Mouse (Mus musculus) heart, postnatal 0 days (tissue): ENCODE data around the gene Ackr2. TPM values are rescaled to one million over a fixed set of nuclear protein-coding genes. Genes with fewer than 3 reads are reported as not detected.

ENCODE experiments used
- ATAC-seq: fragments of 200-750 bp; cut with Nextera tagmentation; 2 replicates; pipeline ENCODE4 v1.8.0; 2017; ENCODE audit warnings: low read depth, moderate number of reproducible peaks, moderate library complexity; ENCODE audit not compliant: insufficient read depth
- DNase-seq: peaks from one replicate; pipeline ENCODE4 v3.0.0-alpha.2; 2016; ENCODE audit warnings: low spot score
- H3K27ac ChIP-seq: fragments of 300-500 bp; sonication (generic); 2 replicates; pipeline ENCODE4 v1.5.1; 2014; ENCODE audit warnings: low read depth, mild to moderate bottlenecking
- H3K27me3 ChIP-seq: fragments of 300-500 bp; sonication (generic); 2 replicates; pipeline ENCODE4 v1.6.1; 2014; ENCODE audit warnings: low read length, mixed read lengths; ENCODE audit not compliant: control insufficient read depth, insufficient read depth
- H3K36me3 ChIP-seq: fragments of 300-500 bp; sonication (generic); replicated peaks from 2 replicates; pipeline ENCODE4 v1.6.1; 2014; ENCODE audit warnings: low read length, mixed read lengths; ENCODE audit not compliant: control insufficient read depth, insufficient read depth
- H3K4me1 ChIP-seq: fragments of 300-500 bp; sonication (generic); 2 replicates; pipeline ENCODE4 v1.6.1; 2014; ENCODE audit warnings: antibody characterized with exemption; ENCODE audit not compliant: control insufficient read depth, insufficient read depth
- H3K4me2 ChIP-seq: fragments of 300-500 bp; sonication (generic); 2 replicates; pipeline ENCODE4 v1.6.1; 2014; ENCODE audit warnings: low read depth, mild to moderate bottlenecking, low read length, moderate library complexity
- H3K4me3 ChIP-seq: fragments of 300-500 bp; sonication (generic); 2 replicates; pipeline ENCODE4 v1.5.1; 2014; ENCODE audit warnings: low read depth, low read length
- H3K9ac ChIP-seq: fragments of 300-500 bp; sonication (generic); replicated peaks from 2 replicates; pipeline ENCODE4 v1.6.1; 2014; ENCODE audit warnings: low read depth, low read length, mixed read lengths
- H3K9me3 ChIP-seq: fragments of 300-500 bp; sonication (generic); replicated peaks from 2 replicates; pipeline ENCODE4 v1.6.1; 2016; ENCODE audit warnings: low read length; ENCODE audit not compliant: control insufficient read depth
- CTCF ChIP-seq: IDR thresholded peaks from 2 replicates; pipeline ENCODE4 v1.5.1; 2016; ENCODE audit warnings: antibody characterized with exemption, control low read depth, low read depth
- EP300 ChIP-seq: IDR thresholded peaks from 2 replicates; pipeline ENCODE4 v1.6.1; 2016; ENCODE audit warnings: antibody characterized with exemption, low read depth
- WGBS: fragments of 180-500 bp; shearing (Covaris S2); extraction: QIAGEN DNeasy Blood & Tissue Kit; methylation state at CpG from one replicate; pipeline ENCODE4 v1.1.7; 2014; 5-methylcytosine and 5-hydroxymethylcytosine counted together
- polyA plus RNA-seq: library from polyadenylated mRNA; unstranded; fragments of >200 nt; fragmentation: Nextera tagmentation; extraction: Ambion mirVana; gene quantifications from 2 replicates; pipeline ENCODE4 v1.2.1, GENCODE M21; 2015
- total RNA-seq: library from RNA; depleted of rRNA; stranded (reverse); fragments of >200 nt; gene quantifications from 2 replicates; pipeline ENCODE4 v1.2.3, GENCODE M21; 2014; ENCODE audit warnings: low replicate concordance

Gene Ackr2
- total and polyA plus RNA-seq, 2 experiments from 2014 or later: 1.6 to 4.6 TPM

GRCm38 (mm10) chr9:121869432-121869831 is 28.7 kb upstream of the Ackr2 start:
- Histone ChIP-seq H3K27me3 (no peaks in the 10 kb centered on the region), H3K4me3 (no peak overlapping the region), H3K4me2 (no peak overlapping the region), H3K9me3 (no peaks in the 10 kb centered on the region), H3K9ac (no peak overlapping the region), H3K4me1 (no peaks in the 10 kb centered on the region), H3K27ac (no peak overlapping the region), H3K36me3 (no peaks in the 10 kb centered on the region)
- WGBS: 87% methylated on average over 5 of the region's 5 CpGs
- no peak for DNase-seq
- TF ChIP-seq EP300 (no peak), CTCF (no peak)
- ATAC-seq: no peak

GRCm38 (mm10) chr9:121869973-121870515 is 28.1 kb upstream of the Ackr2 start:
- Histone ChIP-seq H3K4me2 (no peak overlapping the region), H3K4me1 (no peaks in the 10 kb centered on the region), H3K27me3 (no peaks in the 10 kb centered on the region), H3K9me3 (no peaks in the 10 kb centered on the region), H3K36me3 (no peaks in the 10 kb centered on the region), H3K27ac (no peak overlapping the region), H3K4me3 (no peak overlapping the region), H3K9ac (no peak overlapping the region)
- WGBS: 68% methylated on average over 4 of the region's 4 CpGs
- TF ChIP-seq CTCF: no peak
- no peak for TF ChIP-seq EP300
- DNase-seq (no peak), ATAC-seq (no peak)

GRCm38 (mm10) chr9:121872062-121872683 is 26.0 kb upstream of the Ackr2 start:
- 67% methylated on average over 2 of the region's 2 CpGs for WGBS
- no peak overlapping the region for H3K4me2 ChIP-seq
- DNase-seq (no peak), ATAC-seq (no peak)
- no peaks in the 10 kb centered on the region for H3K27me3 ChIP-seq
- H3K9me3 ChIP-seq: no peaks in the 10 kb centered on the region
- H3K4me3 ChIP-seq: no peak overlapping the region
- H3K36me3 ChIP-seq: no peaks in the 10 kb centered on the region
- no peak overlapping the region for H3K27ac ChIP-seq
- H3K4me1 ChIP-seq: no peaks in the 10 kb centered on the region
- H3K9ac ChIP-seq: no peak overlapping the region
- TF ChIP-seq CTCF (no peak), EP300 (no peak)

- H3K36me3 ChIP-seq: no peaks in the 10 kb centered on the region
- no peak for TF ChIP-seq EP300
- no peak for TF ChIP-seq CTCF
These were observed 24.6 kb upstream of the Ackr2 start for GRCm38 (mm10) chr9:121873578-121873977.

GRCm38 (mm10) chr9:121877052-121877740 is 21.0 kb upstream of the Ackr2 start:
- TF ChIP-seq EP300 (no peak), CTCF (peak; percentile 85)
- Histone ChIP-seq H3K4me1 (no peaks in the 10 kb centered on the region), H3K4me3 (no peak overlapping the region), H3K9me3 (no peaks in the 10 kb centered on the region), H3K36me3 (no peaks in the 10 kb centered on the region), H3K27me3 (no peaks in the 10 kb centered on the region), H3K9ac (no peak overlapping the region), H3K4me2 (no peak overlapping the region), H3K27ac (no peak overlapping the region)
- no peak for ATAC-seq
- 8% methylated on average over 3 of the region's 3 CpGs for WGBS
- DNase-seq: peak; percentile 79

More at GRCm38 (mm10) chr9:121873578-121873977, 24.6 kb upstream of the Ackr2 start:
- ATAC-seq (no peak), DNase-seq (no peak)
- H3K9ac ChIP-seq: no peak overlapping the region
- H3K27ac ChIP-seq: no peak overlapping the region
- no peaks in the 10 kb centered on the region for H3K4me1 ChIP-seq
- H3K4me2 ChIP-seq: no peak overlapping the region
- no peaks in the 10 kb centered on the region for H3K27me3 ChIP-seq
- H3K4me3 ChIP-seq: no peak overlapping the region
- H3K9me3 ChIP-seq: no peaks in the 10 kb centered on the region

GRCm38 (mm10) chr9:121880840-121881239 is 17.3 kb upstream of the Ackr2 start:
- Histone ChIP-seq H3K4me1 (no peaks in the 10 kb centered on the region), H3K36me3 (no peaks in the 10 kb centered on the region), H3K27ac (no peak overlapping the region), H3K4me2 (no peak overlapping the region), H3K9ac (no peak overlapping the region), H3K9me3 (no peaks in the 10 kb centered on the region), H3K27me3 (no peaks in the 10 kb centered on the region), H3K4me3 (no peak overlapping the region)
- TF ChIP-seq CTCF (peak; percentile 61), EP300 (no peak)
- 20% methylated on average over 14 of the region's 14 CpGs for WGBS
- peak; percentile 47; the same call in 1 of the 2 replicates for ATAC-seq
- peak; percentile 64 for DNase-seq
